Mouse (Mus musculus) lung, embryonic 16.5 days (tissue): Measurements from ENCODE around the gene Gpatch3. TPM values are rescaled to one million over a fixed set of nuclear protein-coding genes. Genes with fewer than 3 reads are reported as not detected.

Experiments used
- ATAC-seq: fragments of 200-750 bp; cut with Nextera tagmentation; 2 replicates; pipeline ENCODE4 v1.8.0; 2017; ENCODE audit warnings: low read depth, mild to moderate bottlenecking, moderate library complexity
- H3K27ac ChIP-seq: fragments of 300-500 bp; sonication (generic); 2 replicates; pipeline ENCODE4 v1.5.1; 2014; ENCODE audit warnings: mild to moderate bottlenecking, control low read depth, low read length
- H3K27me3 ChIP-seq: fragments of 300-500 bp; sonication (generic); 2 replicates; pipeline ENCODE4 v1.6.1; 2014; ENCODE audit warnings: low read depth, low read length, mixed read lengths; ENCODE audit not compliant: control insufficient read depth, insufficient read depth
- H3K36me3 ChIP-seq: fragments of 300-500 bp; sonication (generic); 2 replicates; pipeline ENCODE4 v1.6.1; 2014; ENCODE audit warnings: low read length; ENCODE audit not compliant: control insufficient read depth, insufficient read depth
- H3K4me1 ChIP-seq: fragments of 300-500 bp; sonication (generic); replicated peaks from 2 replicates; pipeline ENCODE4 v1.6.1; 2014; ENCODE audit warnings: low read length, mixed read lengths; ENCODE audit not compliant: control insufficient read depth, insufficient read depth
- H3K4me2 ChIP-seq: fragments of 300-500 bp; sonication (generic); 2 replicates; pipeline ENCODE4 v1.6.1; 2014; ENCODE audit warnings: low read depth, low read length, control low read depth
- H3K4me3 ChIP-seq: fragments of 300-500 bp; sonication (generic); 2 replicates; pipeline ENCODE4 v1.5.1; 2014; ENCODE audit warnings: mild to moderate bottlenecking, low read length, control low read depth
- H3K9ac ChIP-seq: fragments of 300-500 bp; sonication (generic); 2 replicates; pipeline ENCODE4 v1.6.1; 2014; ENCODE audit warnings: low read length, control low read depth
- H3K9me3 ChIP-seq: fragments of 300-500 bp; sonication (generic); 2 replicates; pipeline ENCODE4 v1.6.1; 2016; ENCODE audit warnings: low read length; ENCODE audit not compliant: control insufficient read depth
- WGBS: fragments of 180-500 bp; shearing (Covaris S2); extraction: QIAGEN DNeasy Blood & Tissue Kit; methylation state at CpG from one replicate; pipeline ENCODE4 v1.1.7; 2014; 5-methylcytosine and 5-hydroxymethylcytosine counted together
- polyA plus RNA-seq: library from polyadenylated mRNA; unstranded; fragments of >200 nt; fragmentation: Nextera tagmentation; extraction: Ambion mirVana; gene quantifications from 2 replicates; pipeline ENCODE4 v1.2.1, GENCODE M21; 2015

Gpatch3 gene
- polyA plus RNA-seq, 1 experiment from 2014 or later, result 6.5 TPM

- peak overlapping the region; percentile 59 for H3K4me3 ChIP-seq
- peak overlapping the region; percentile 82 for H3K4me2 ChIP-seq
- peak overlapping the region; percentile 54 for H3K27ac ChIP-seq
- H3K4me1 ChIP-seq, result peaks cover 8% of the 10 kb centered on the region
- under 1% methylated on average over 47 of the region's 50 CpGs for WGBS
- H3K9ac ChIP-seq, result peak overlapping the region; percentile 65
- peaks cover 13% of the 10 kb centered on the region for H3K27me3 ChIP-seq
- H3K9me3 ChIP-seq, result no peaks in the 10 kb centered on the region
- H3K36me3 ChIP-seq, result peaks cover 6% of the 10 kb centered on the region; the same call in 1 of the 2 replicates
- ATAC-seq, result peak; percentile 97
Observed at GRCm38 (mm10) chr4:133599571-133600073, 25.1 kb downstream of the Gpatch3 start.

GRCm38 (mm10) chr4:133600306-133600705 is 25.8 kb downstream of the Gpatch3 start:
- peak overlapping the region; percentile 59 for H3K4me3 ChIP-seq
- H3K4me2 ChIP-seq, result peak overlapping the region; percentile 82
- H3K9me3 ChIP-seq, result no peaks in the 10 kb centered on the region
- 11% methylated on average over 9 of the region's 9 CpGs for WGBS
- H3K27ac ChIP-seq, result 0 out of 2 replicates have a peak overlapping the region, but pooled peaks have one; percentile 44
- H3K27me3 ChIP-seq, result peaks cover 13% of the 10 kb centered on the region
- H3K9ac ChIP-seq, result peak overlapping the region; percentile 65
- no peak for ATAC-seq
- peaks cover 10% of the 10 kb centered on the region for H3K4me1 ChIP-seq
- H3K36me3 ChIP-seq, result peaks cover 6% of the 10 kb centered on the region; the same call in 1 of the 2 replicates

- peak; percentile 57 for ATAC-seq
- H3K4me3 ChIP-seq, result peak within 1 kb of the TSS; percentile 39
- peak within 1 kb of the TSS; percentile 58 for H3K4me2 ChIP-seq
- peak within 1 kb of the TSS; percentile 48 for H3K9ac ChIP-seq
- 0 out of 2 replicates have a peak within 1 kb of the TSS, but pooled peaks have one; percentile 16 for H3K27ac ChIP-seq
- H3K9me3 ChIP-seq, result no peaks in the 10 kb centered on the region
- H3K27me3 ChIP-seq, result peaks cover 13% of the 10 kb centered on the region
- WGBS, result 2% methylated on average over 16 of the region's 16 CpGs
- H3K36me3 ChIP-seq, result peaks cover 6% of the 10 kb centered on the region; the same call in 1 of the 2 replicates
- peaks cover 10% of the 10 kb centered on the region for H3K4me1 ChIP-seq
Observed at GRCm38 (mm10) chr4:133601721-133602218, 27.2 kb downstream of the Gpatch3 start, which contains the start of gene Sfn. TSS of gene Sfn (minus strand) at chr4:133602168.

GRCm38 (mm10) chr4:133603056-133603455 is 28.5 kb downstream of the Gpatch3 start:
- peaks cover 10% of the 10 kb centered on the region for H3K4me1 ChIP-seq
- H3K4me3 ChIP-seq, result no peak overlapping the region
- no peak for ATAC-seq
- H3K4me2 ChIP-seq, result no peak overlapping the region
- H3K27me3 ChIP-seq, result peaks cover 13% of the 10 kb centered on the region
- H3K9ac ChIP-seq, result no peak overlapping the region
- H3K27ac ChIP-seq, result no peak overlapping the region
- H3K36me3 ChIP-seq, result peaks cover 6% of the 10 kb centered on the region; the same call in 1 of the 2 replicates
- H3K9me3 ChIP-seq, result no peaks in the 10 kb centered on the region
- 74% methylated on average over 5 of the region's 5 CpGs for WGBS

DNA sequence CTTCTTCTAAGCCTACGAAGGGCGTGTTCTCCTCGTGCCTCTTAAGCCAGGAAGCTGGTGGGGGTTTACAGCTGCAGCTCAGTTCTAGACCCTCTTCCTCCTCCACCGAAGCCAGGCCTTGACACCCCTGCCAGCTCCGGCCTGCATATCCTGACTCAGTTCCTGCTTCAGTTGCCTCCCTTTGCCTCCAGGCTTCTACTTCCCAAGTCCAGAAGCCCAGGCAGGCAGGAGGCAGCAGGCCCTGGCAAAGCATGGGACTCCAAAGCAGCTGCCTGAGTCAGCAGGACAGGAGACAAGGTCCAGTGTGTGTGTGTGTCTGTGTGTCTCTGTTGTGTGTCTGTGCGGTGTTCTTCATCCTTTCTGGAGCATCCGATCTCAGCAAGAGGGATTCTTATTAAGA is 29.6 kb downstream of the Gpatch3 start:
- Histone ChIP-seq H3K4me2 (no peak overlapping the region), H3K9me3 (no peaks in the 10 kb centered on the region), H3K4me3 (no peak overlapping the region), H3K4me1 (peaks cover 7% of the 10 kb centered on the region), H3K9ac (no peak overlapping the region), H3K27me3 (peaks cover 13% of the 10 kb centered on the region), H3K36me3 (peaks cover 6% of the 10 kb centered on the region; the same call in 1 of the 2 replicates), H3K27ac (0 out of 2 replicates have a peak overlapping the region, but pooled peaks have one; percentile 16)
- WGBS, result 74% methylated on average over 7 of the region's 7 CpGs
- no peak for ATAC-seq

DNA sequence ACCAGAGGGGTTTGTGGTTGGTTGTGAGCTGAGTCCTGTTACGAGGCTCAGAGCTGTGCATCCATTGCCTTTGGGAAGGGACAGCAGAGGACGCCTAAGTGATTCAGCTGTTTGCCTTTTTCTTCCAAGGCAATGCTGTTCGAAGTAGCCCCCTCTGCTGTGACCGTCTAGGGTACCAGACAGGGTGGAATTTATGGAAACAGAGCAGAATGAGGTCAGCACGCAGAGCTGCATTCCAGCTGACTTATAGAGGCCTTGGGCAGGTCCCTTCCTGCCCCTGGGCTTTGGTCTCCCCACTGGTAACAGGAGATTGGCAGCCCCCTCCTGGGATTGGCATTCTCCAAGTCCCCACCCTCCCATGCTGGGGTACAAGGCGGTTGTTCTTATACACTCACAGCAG is 30.3 kb downstream of the Gpatch3 start:
- peak overlapping the region; percentile 81 for H3K27ac ChIP-seq
- H3K9ac ChIP-seq, result no peak overlapping the region
- WGBS, result 48% methylated on average over 6 of the region's 6 CpGs
- ATAC-seq, result no peak
- peaks cover 6% of the 10 kb centered on the region; the same call in 1 of the 2 replicates for H3K4me1 ChIP-seq
- H3K4me2 ChIP-seq, result no peak overlapping the region
- H3K36me3 ChIP-seq, result peaks cover 6% of the 10 kb centered on the region; the same call in 1 of the 2 replicates
- H3K9me3 ChIP-seq, result no peaks in the 10 kb centered on the region
- H3K27me3 ChIP-seq, result peaks cover 13% of the 10 kb centered on the region
- no peak overlapping the region for H3K4me3 ChIP-seq

DNA sequence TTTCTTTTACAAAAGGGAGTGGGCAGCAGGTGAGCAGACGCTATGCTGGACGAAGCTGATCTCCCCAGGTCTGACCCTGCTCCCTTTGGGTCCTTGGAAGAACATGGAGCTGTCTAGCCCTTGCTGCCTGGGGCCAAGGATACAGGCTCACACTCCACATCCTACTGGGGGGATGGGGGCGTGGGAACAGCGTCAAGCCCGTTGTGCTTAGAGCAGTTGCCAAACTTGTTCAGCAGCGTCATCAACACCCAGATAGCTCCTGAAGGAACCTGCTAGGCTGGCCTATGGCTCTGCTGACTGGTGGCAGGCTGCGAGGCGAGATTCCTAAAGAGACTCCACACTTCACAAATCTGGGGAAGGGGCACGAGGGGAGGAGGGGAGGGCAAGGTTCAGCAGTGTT is 30.8 kb downstream of the Gpatch3 start:
- Histone ChIP-seq H3K9me3 (no peaks in the 10 kb centered on the region), H3K4me3 (no peak overlapping the region), H3K4me2 (no peak overlapping the region), H3K4me1 (peaks cover 3% of the 10 kb centered on the region; the same call in 1 of the 2 replicates), H3K36me3 (peaks cover 8% of the 10 kb centered on the region), H3K27ac (peak overlapping the region; percentile 81), H3K9ac (no peak overlapping the region), H3K27me3 (peaks cover 8% of the 10 kb centered on the region)
- ATAC-seq, result peak; percentile 67
- WGBS, result 33% methylated on average over 9 of the region's 9 CpGs

DNA sequence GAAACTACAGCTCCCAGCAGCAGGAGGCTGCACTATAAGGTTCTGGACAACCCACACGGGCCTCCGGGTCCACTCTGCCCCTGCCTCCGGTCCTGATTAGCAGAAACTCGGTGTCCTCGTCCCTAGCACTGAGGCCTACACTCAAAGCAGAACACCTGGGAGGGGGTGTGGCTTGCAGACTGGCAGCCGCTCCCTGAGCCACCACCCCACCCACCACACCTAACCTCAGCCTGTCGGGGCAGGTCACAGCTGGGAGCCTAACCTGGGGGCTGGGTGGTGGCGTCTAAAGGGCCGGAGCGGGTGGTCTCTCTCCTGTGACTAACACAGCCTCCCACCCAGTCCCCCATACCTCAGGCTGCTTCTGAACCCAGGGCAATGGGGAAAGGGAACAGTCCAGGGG is 32.7 kb downstream of the Gpatch3 start:
- no peak overlapping the region for H3K27ac ChIP-seq
- no peak overlapping the region for H3K9ac ChIP-seq
- WGBS, result 60% methylated on average over 10 of the region's 10 CpGs
- H3K27me3 ChIP-seq, result peaks cover under 1% of the 10 kb centered on the region
- H3K9me3 ChIP-seq, result peaks cover 3% of the 10 kb centered on the region
- ATAC-seq, result no peak
- H3K36me3 ChIP-seq, result peaks cover 19% of the 10 kb centered on the region
- peaks cover 3% of the 10 kb centered on the region; the same call in 1 of the 2 replicates for H3K4me1 ChIP-seq
- H3K4me2 ChIP-seq, result no peak overlapping the region
- H3K4me3 ChIP-seq, result no peak overlapping the region

DNA sequence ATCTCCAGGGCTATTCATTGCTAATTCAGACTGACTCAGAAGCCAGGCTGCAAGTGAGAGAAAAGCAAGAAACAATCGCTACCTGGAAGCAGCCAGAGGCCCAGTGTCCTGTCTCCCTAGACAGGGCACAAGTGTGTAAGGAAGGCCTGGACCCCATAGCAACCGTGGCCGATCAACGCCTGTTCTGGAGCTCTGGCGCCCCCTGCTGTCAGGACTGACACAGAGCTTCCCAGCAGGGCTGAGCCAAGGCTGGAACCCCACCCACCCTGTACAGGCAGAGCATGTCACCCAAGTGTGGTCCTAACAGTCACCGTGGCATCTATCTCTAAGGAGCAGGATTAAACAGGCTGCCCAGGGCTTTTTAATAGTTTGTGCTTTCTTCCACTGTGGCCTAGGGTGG is 35.2 kb downstream of the Gpatch3 start:
- Histone ChIP-seq H3K9ac (no peak overlapping the region), H3K27ac (no peak overlapping the region), H3K4me2 (no peak overlapping the region), H3K4me1 (peaks cover 3% of the 10 kb centered on the region; the same call in 1 of the 2 replicates), H3K27me3 (no peaks in the 10 kb centered on the region), H3K9me3 (peaks cover 5% of the 10 kb centered on the region), H3K4me3 (no peak overlapping the region), H3K36me3 (peaks cover 23% of the 10 kb centered on the region)
- ATAC-seq, result peak; percentile 50; the same call in 1 of the 2 replicates
- whole genome bisulfite sequencing, result 9% methylated on average over 6 of the region's 6 CpGs
